Comparison of ENCODE assay signal across 32 mouse cellular contexts in the genomic region with DNA sequence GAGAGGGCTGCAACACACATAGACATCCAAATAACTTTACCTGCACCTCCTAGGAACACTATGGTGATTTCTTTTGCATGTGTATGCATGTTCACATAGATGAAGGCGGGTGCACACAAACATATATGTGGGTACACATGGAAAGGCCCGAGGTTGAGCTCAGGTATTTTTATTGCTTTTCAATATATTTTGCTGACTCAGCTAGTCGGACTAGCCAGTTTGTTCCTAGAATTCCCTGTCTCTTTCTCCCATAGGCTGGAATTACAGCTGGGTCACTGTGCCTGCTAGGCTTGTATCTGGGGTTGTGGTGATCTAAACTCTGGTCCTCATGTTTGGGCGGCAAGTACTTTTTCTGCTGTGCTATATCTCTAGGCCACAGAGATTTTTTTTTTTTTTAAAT.
"Had no signal": no experiment of that assay in that cellular context is flagged by ENCODE, and none has a peak within 500 bp of the region (broad histone marks: within the 10 kb centered on the region; RNA-seq: fewer than 3 reads in every experiment).

No protein-coding gene starts in this region.

- H3K4me1 ChIP-seq: liver, embryonic 12.5 days; liver, embryonic 13.5 days; liver, embryonic 15.5 days; lung, embryonic 15.5 days; megakaryocyte, embryonic 14.5 days; midbrain, embryonic 10.5 days; midbrain, embryonic 12.5 days; midbrain, embryonic 13.5 days; neural tube, embryonic 12.5 days had no signal

- H3K27me3 ChIP-seq: limb, embryonic 12.5 days; limb, embryonic 13.5 days; limb, embryonic 15.5 days; liver, embryonic 12.5 days; liver, embryonic 13.5 days; liver, embryonic 15.5 days; lung, embryonic 15.5 days; midbrain, embryonic 12.5 days; midbrain, embryonic 13.5 days; midbrain, embryonic 15.5 days; neural tube, embryonic 12.5 days had no signal

- H3K4me2 ChIP-seq: limb, embryonic 12.5 days; limb, embryonic 13.5 days; limb, embryonic 15.5 days; liver, embryonic 11.5 days; liver, embryonic 12.5 days; liver, embryonic 13.5 days; liver, embryonic 15.5 days; lung, embryonic 14.5 days; lung, embryonic 15.5 days; midbrain, embryonic 11.5 days; midbrain, embryonic 12.5 days; midbrain, embryonic 13.5 days; midbrain, embryonic 15.5 days; neural tube, embryonic 12.5 days had no signal

- H3K4me3 ChIP-seq: limb, embryonic 10.5 days; limb, embryonic 12.5 days; limb, embryonic 13.5 days; limb, embryonic 15.5 days; liver, embryonic 12.5 days; liver, embryonic 13.5 days; liver, embryonic 15.5 days; lung, embryonic 15.5 days; megakaryocyte, embryonic 14.5 days; midbrain, embryonic 10.5 days; midbrain, embryonic 12.5 days; midbrain, embryonic 13.5 days; midbrain, embryonic 15.5 days; myocyte; neural tube, embryonic 12.5 days had no signal

- H3K9ac ChIP-seq: limb, embryonic 12.5 days; limb, embryonic 13.5 days; limb, embryonic 15.5 days; liver, embryonic 12.5 days; liver, embryonic 13.5 days; liver, embryonic 14.5 days; liver, embryonic 15.5 days; liver, postnatal 0 days; lung, embryonic 14.5 days; lung, embryonic 15.5 days; midbrain, embryonic 12.5 days; midbrain, embryonic 13.5 days; midbrain, embryonic 15.5 days; neural tube, embryonic 12.5 days had no signal

- DNase-seq: left cerebral cortex, postnatal 4 days; liver; liver, embryonic 13.5 days; liver, postnatal 0 days; lung, adult 18-20 months; lung, adult 2 months; lung, embryonic 14.5 days; lung, postnatal 10 days; lung, postnatal 14 days; lung, postnatal 36 days; lung, postnatal 4 days; midbrain, embryonic 14.5 days had no signal

- H3K9me3 ChIP-seq: limb, embryonic 10.5 days; limb, embryonic 13.5 days; limb, embryonic 15.5 days; liver, embryonic 12.5 days; liver, embryonic 13.5 days; liver, embryonic 15.5 days; lung, embryonic 15.5 days; midbrain, embryonic 10.5 days; midbrain, embryonic 13.5 days; midbrain, embryonic 15.5 days; neural tube, embryonic 12.5 days had no signal

- H3K27ac ChIP-seq: limb, embryonic 10.5 days; limb, embryonic 12.5 days; limb, embryonic 13.5 days; limb, embryonic 15.5 days; liver, embryonic 12.5 days; liver, embryonic 13.5 days; liver, embryonic 14.5 days; liver, embryonic 15.5 days; lung, embryonic 15.5 days; macrophage; midbrain, embryonic 10.5 days; midbrain, embryonic 12.5 days; midbrain, embryonic 13.5 days; midbrain, embryonic 15.5 days; neural tube, embryonic 12.5 days had no signal

- H3K36me3 ChIP-seq: limb, embryonic 10.5 days; limb, embryonic 12.5 days; limb, embryonic 13.5 days; limb, embryonic 15.5 days; liver, embryonic 12.5 days; liver, embryonic 13.5 days; liver, embryonic 15.5 days; lung, embryonic 15.5 days; midbrain, embryonic 10.5 days; midbrain, embryonic 12.5 days; midbrain, embryonic 13.5 days; midbrain, embryonic 15.5 days; neural tube, embryonic 12.5 days had no signal

- ATAC-seq: liver, embryonic 12.5 days; liver, postnatal 0 days; lung, postnatal 0 days; midbrain, embryonic 13.5 days; midbrain, embryonic 15.5 days; midbrain, embryonic 16.5 days had no signal
